Mouse (Mus musculus): ENCODE results near the gene Tor3a. TPM values are rescaled to one million over a fixed set of nuclear protein-coding genes. Genes with fewer than 3 reads are reported as not detected.

The Tor3a gene
- polyA plus RNA-seq, 1 experiment: 26.9 TPM

- no peaks in the 10 kb centered on the region; the same call in 1 of the 2 replicates for H3K27me3 ChIP-seq (ENCODE audit: control insufficient read depth, insufficient read depth, low read length, poor library complexity, severe bottlenecking)
- H3K9me3 ChIP-seq (replicated peaks; ENCODE audit: control insufficient read depth, insufficient read depth, low read length, poor library complexity, severe bottlenecking): no peaks in the 10 kb centered on the region
- peak overlapping the region; percentile 91 for H3K9ac ChIP-seq (ENCODE audit: low read depth, poor library complexity, severe bottlenecking)
- TF ChIP-seq EP300 (IDR thresholded peaks at IDR 0.05; ENCODE audit: insufficient read depth, low read depth, low read length) (no peak), POLR2A (IDR thresholded peaks at IDR 0.05; ENCODE audit: insufficient read depth, low read length) (no peak), CTCF (IDR thresholded peaks at IDR 0.05; ENCODE audit: low read depth, low read length) (no peak)
- no peaks in the 10 kb centered on the region for H3K36me3 ChIP-seq (ENCODE audit: control insufficient read depth, insufficient read depth, low read length, poor library complexity, severe bottlenecking)
- peak overlapping the region; percentile 89 for H3K4me3 ChIP-seq (ENCODE audit: low read depth, low read length)
- H3K27ac ChIP-seq (ENCODE audit: insufficient read depth, low read length): no peak overlapping the region
- no peaks in the 10 kb centered on the region for H3K4me1 ChIP-seq (ENCODE audit: control insufficient read depth, insufficient read depth, low read length)
Observed at GRCm38 (mm10) chr1:156717751-156718285, 43.7 kb upstream of the Tor3a start.

GRCm38 (mm10) chr1:156716681-156717080 lies 42.5 kb upstream of the Tor3a start:
- no peak for TF ChIP-seq CTCF (IDR thresholded peaks at IDR 0.05; ENCODE audit: low read depth, low read length)
- Histone ChIP-seq H3K4me3 (ENCODE audit: low read depth, low read length) (no peak overlapping the region), H3K36me3 (ENCODE audit: control insufficient read depth, insufficient read depth, low read length, poor library complexity, severe bottlenecking) (no peaks in the 10 kb centered on the region), H3K9me3 (replicated peaks; ENCODE audit: control insufficient read depth, insufficient read depth, low read length, poor library complexity, severe bottlenecking) (no peaks in the 10 kb centered on the region), H3K4me1 (ENCODE audit: control insufficient read depth, insufficient read depth, low read length) (no peaks in the 10 kb centered on the region), H3K27ac (ENCODE audit: insufficient read depth, low read length) (no peak overlapping the region), H3K9ac (ENCODE audit: low read depth, poor library complexity, severe bottlenecking) (no peak overlapping the region), H3K27me3 (ENCODE audit: control insufficient read depth, insufficient read depth, low read length, poor library complexity, severe bottlenecking) (no peaks in the 10 kb centered on the region; the same call in 1 of the 2 replicates)

GRCm38 (mm10) chr1:156710472-156711098 lies 36.4 kb upstream of the Tor3a start:
- H3K4me3 ChIP-seq (ENCODE audit: low read depth, low read length): no peak overlapping the region
- H3K9me3 ChIP-seq (replicated peaks; ENCODE audit: control insufficient read depth, insufficient read depth, low read length, poor library complexity, severe bottlenecking): no peaks in the 10 kb centered on the region
- no peaks in the 10 kb centered on the region for H3K27me3 ChIP-seq (ENCODE audit: control insufficient read depth, insufficient read depth, low read length, poor library complexity, severe bottlenecking)
- H3K4me1 ChIP-seq (ENCODE audit: control insufficient read depth, insufficient read depth, low read length): no peaks in the 10 kb centered on the region
- no peak overlapping the region for H3K27ac ChIP-seq (ENCODE audit: insufficient read depth, low read length)
- TF ChIP-seq EP300 (IDR thresholded peaks at IDR 0.05; ENCODE audit: insufficient read depth, low read depth, low read length): no peak
- TF ChIP-seq POLR2A (IDR thresholded peaks at IDR 0.05; ENCODE audit: insufficient read depth, low read length): no peak
- TF ChIP-seq CTCF (IDR thresholded peaks at IDR 0.05; ENCODE audit: low read depth, low read length): no peak
- no peaks in the 10 kb centered on the region; the same call in 1 of the 2 replicates for H3K36me3 ChIP-seq (ENCODE audit: control insufficient read depth, insufficient read depth, low read length, poor library complexity, severe bottlenecking)
- no peak overlapping the region for H3K9ac ChIP-seq (ENCODE audit: low read depth, poor library complexity, severe bottlenecking)

- Histone ChIP-seq H3K4me3 (ENCODE audit: low read depth, low read length) (no peak overlapping the region), H3K9me3 (replicated peaks; ENCODE audit: control insufficient read depth, insufficient read depth, low read length, poor library complexity, severe bottlenecking) (no peaks in the 10 kb centered on the region)
Observed at GRCm38 (mm10) chr1:156708672-156709071, 34.5 kb upstream of the Tor3a start.

GRCm38 (mm10) chr1:156705696-156706285 lies 31.6 kb upstream of the Tor3a start:
- no peaks in the 10 kb centered on the region for H3K27me3 ChIP-seq (ENCODE audit: control insufficient read depth, insufficient read depth, low read length, poor library complexity, severe bottlenecking)
- no peak overlapping the region for H3K9ac ChIP-seq (ENCODE audit: low read depth, poor library complexity, severe bottlenecking)
- H3K4me3 ChIP-seq (ENCODE audit: low read depth, low read length): no peak overlapping the region
- TF ChIP-seq POLR2A (IDR thresholded peaks at IDR 0.05; ENCODE audit: insufficient read depth, low read length): no peak
- TF ChIP-seq EP300 (IDR thresholded peaks at IDR 0.05; ENCODE audit: insufficient read depth, low read depth, low read length): no peak
- TF ChIP-seq CTCF (IDR thresholded peaks at IDR 0.05; ENCODE audit: low read depth, low read length): no peak
- H3K9me3 ChIP-seq (replicated peaks; ENCODE audit: control insufficient read depth, insufficient read depth, low read length, poor library complexity, severe bottlenecking): no peaks in the 10 kb centered on the region
- H3K27ac ChIP-seq (ENCODE audit: insufficient read depth, low read length): no peak overlapping the region
- no peaks in the 10 kb centered on the region for H3K4me1 ChIP-seq (ENCODE audit: control insufficient read depth, insufficient read depth, low read length)
- H3K36me3 ChIP-seq (ENCODE audit: control insufficient read depth, insufficient read depth, low read length, poor library complexity, severe bottlenecking): peaks cover 3% of the 10 kb centered on the region

More at GRCm38 (mm10) chr1:156708672-156709071, 34.5 kb upstream of the Tor3a start:
- Histone ChIP-seq H3K27ac (ENCODE audit: insufficient read depth, low read length) (no peak overlapping the region), H3K27me3 (ENCODE audit: control insufficient read depth, insufficient read depth, low read length, poor library complexity, severe bottlenecking) (no peaks in the 10 kb centered on the region), H3K36me3 (ENCODE audit: control insufficient read depth, insufficient read depth, low read length, poor library complexity, severe bottlenecking) (peaks cover 3% of the 10 kb centered on the region), H3K4me1 (ENCODE audit: control insufficient read depth, insufficient read depth, low read length) (no peaks in the 10 kb centered on the region), H3K9ac (ENCODE audit: low read depth, poor library complexity, severe bottlenecking) (no peak overlapping the region)
- TF ChIP-seq POLR2A (IDR thresholded peaks at IDR 0.05; ENCODE audit: insufficient read depth, low read length): no peak
- TF ChIP-seq EP300 (IDR thresholded peaks at IDR 0.05; ENCODE audit: insufficient read depth, low read depth, low read length): no peak

GRCm38 (mm10) chr1:156703444-156703843 lies 29.3 kb upstream of the Tor3a start:
- TF ChIP-seq POLR2A (IDR thresholded peaks at IDR 0.05; ENCODE audit: insufficient read depth, low read length) (no peak), EP300 (IDR thresholded peaks at IDR 0.05; ENCODE audit: insufficient read depth, low read depth, low read length) (no peak), CTCF (IDR thresholded peaks at IDR 0.05; ENCODE audit: low read depth, low read length) (no peak)
- Histone ChIP-seq H3K36me3 (ENCODE audit: control insufficient read depth, insufficient read depth, low read length, poor library complexity, severe bottlenecking) (peaks cover 3% of the 10 kb centered on the region), H3K27ac (ENCODE audit: insufficient read depth, low read length) (no peak overlapping the region), H3K27me3 (ENCODE audit: control insufficient read depth, insufficient read depth, low read length, poor library complexity, severe bottlenecking) (no peaks in the 10 kb centered on the region), H3K9ac (ENCODE audit: low read depth, poor library complexity, severe bottlenecking) (no peak overlapping the region), H3K9me3 (replicated peaks; ENCODE audit: control insufficient read depth, insufficient read depth, low read length, poor library complexity, severe bottlenecking) (no peaks in the 10 kb centered on the region), H3K4me1 (ENCODE audit: control insufficient read depth, insufficient read depth, low read length) (no peaks in the 10 kb centered on the region), H3K4me3 (ENCODE audit: low read depth, low read length) (no peak overlapping the region)

Data from ES-Bruce4 (cell line).